Mouse (Mus musculus): ENCODE data around the gene Epb41l4b. TPM values are rescaled to one million over a fixed set of nuclear protein-coding genes. Genes with fewer than 3 reads are reported as not detected.

Gene Epb41l4b
- polyA plus RNA-seq, 1 experiment, result 37.4 TPM

DNA sequence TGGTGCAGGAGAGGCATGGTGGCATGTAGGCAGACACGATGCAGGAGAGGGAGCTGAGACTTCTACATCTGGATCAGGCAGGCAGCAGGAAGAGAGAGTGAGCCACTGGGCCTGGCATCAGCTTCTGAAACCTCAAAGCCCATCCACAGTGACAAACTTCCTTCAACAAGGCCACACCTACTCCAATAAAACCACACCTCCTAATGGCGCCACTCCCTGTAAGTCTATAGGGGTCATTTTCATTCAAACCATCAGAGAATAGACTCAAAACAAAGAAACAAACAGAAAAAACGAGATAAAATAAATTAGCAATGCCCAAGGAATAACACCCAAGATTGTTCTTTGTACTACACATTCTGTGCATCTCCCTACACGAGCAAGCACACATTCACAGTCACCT, 35.6 kb upstream of the Epb41l4b start:
- Histone ChIP-seq H3K4me1 (ENCODE audit: control insufficient read depth, insufficient read depth, low read length) (no peaks in the 10 kb centered on the region), H3K4me3 (replicated peaks; ENCODE audit: insufficient read depth, low read depth, low read length) (no peak overlapping the region), H3K27me3 (ENCODE audit: control insufficient read depth, insufficient read depth, low read length) (no peaks in the 10 kb centered on the region), H3K27ac (ENCODE audit: insufficient read depth, low read length) (no peak overlapping the region)
- 85% methylated on average over 4 of the region's 4 CpGs for WGBS
- TF ChIP-seq CTCF (IDR thresholded peaks at IDR 0.05; ENCODE audit: borderline replicate concordance, insufficient read depth, low read depth, low read length), result no peak
- no peak for TF ChIP-seq POLR2A (IDR thresholded peaks at IDR 0.05; ENCODE audit: borderline replicate concordance, insufficient read depth, low read length)
- no peak for DNase-seq

DNA sequence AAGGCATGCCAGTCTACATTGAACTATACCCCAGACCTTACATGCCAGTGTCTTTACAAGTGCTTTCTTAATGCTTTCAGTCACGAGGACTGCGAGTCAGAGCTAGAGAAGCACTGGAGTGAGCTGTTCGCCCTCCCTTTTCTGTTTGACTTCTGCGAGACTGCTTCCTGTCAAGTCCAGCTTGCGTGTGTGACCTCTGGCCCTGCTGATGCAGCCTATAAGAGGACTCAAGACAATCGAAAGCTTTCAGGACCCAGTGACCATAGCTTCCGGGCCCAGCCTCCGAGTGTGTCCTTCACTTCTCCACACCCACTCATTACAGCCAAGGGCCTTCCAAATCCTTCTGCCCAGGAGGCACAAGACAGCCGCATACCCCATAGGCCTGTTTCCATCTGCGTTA, 32.1 kb upstream of the Epb41l4b start:
- H3K27ac ChIP-seq (ENCODE audit: insufficient read depth, low read length), result no peak overlapping the region
- no peak overlapping the region for H3K4me3 ChIP-seq (replicated peaks; ENCODE audit: insufficient read depth, low read depth, low read length)
- WGBS, result 85% methylated on average over 10 of the region's 10 CpGs
- DNase-seq, result no peak
- H3K4me1 ChIP-seq (ENCODE audit: control insufficient read depth, insufficient read depth, low read length), result no peaks in the 10 kb centered on the region
- no peak for TF ChIP-seq CTCF (IDR thresholded peaks at IDR 0.05; ENCODE audit: borderline replicate concordance, insufficient read depth, low read depth, low read length)
- TF ChIP-seq POLR2A (IDR thresholded peaks at IDR 0.05; ENCODE audit: borderline replicate concordance, insufficient read depth, low read length), result no peak
- no peaks in the 10 kb centered on the region for H3K27me3 ChIP-seq (ENCODE audit: control insufficient read depth, insufficient read depth, low read length)

DNA sequence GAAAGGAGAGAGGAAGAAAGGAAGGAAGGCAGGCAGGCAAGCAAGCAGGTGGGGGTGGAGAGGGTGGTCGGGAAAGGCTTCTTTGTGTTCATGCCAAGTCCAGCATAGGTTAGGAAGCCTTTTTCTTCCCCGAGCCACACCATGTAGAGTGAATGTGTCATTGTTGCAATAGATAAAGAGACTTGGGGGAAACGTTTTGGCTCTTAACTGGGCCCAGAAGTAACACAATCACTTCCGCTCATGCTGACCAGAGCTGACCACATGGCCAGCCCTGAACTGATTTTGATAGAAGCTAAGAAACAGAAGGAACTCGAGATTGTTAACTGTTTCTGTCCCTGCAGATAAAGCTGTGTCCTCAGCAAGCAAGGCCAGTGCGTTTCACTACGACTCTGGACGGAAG, 29.6 kb upstream of the Epb41l4b start:
- WGBS, result 68% methylated on average over 8 of the region's 8 CpGs
- DNase-seq, result no peak
- Histone ChIP-seq H3K4me1 (ENCODE audit: control insufficient read depth, insufficient read depth, low read length) (no peaks in the 10 kb centered on the region), H3K27ac (ENCODE audit: insufficient read depth, low read length) (no peak overlapping the region), H3K27me3 (ENCODE audit: control insufficient read depth, insufficient read depth, low read length) (no peaks in the 10 kb centered on the region), H3K4me3 (replicated peaks; ENCODE audit: insufficient read depth, low read depth, low read length) (no peak overlapping the region)
- TF ChIP-seq POLR2A (IDR thresholded peaks at IDR 0.05; ENCODE audit: borderline replicate concordance, insufficient read depth, low read length), result no peak
- no peak for TF ChIP-seq CTCF (IDR thresholded peaks at IDR 0.05; ENCODE audit: borderline replicate concordance, insufficient read depth, low read depth, low read length)

DNA sequence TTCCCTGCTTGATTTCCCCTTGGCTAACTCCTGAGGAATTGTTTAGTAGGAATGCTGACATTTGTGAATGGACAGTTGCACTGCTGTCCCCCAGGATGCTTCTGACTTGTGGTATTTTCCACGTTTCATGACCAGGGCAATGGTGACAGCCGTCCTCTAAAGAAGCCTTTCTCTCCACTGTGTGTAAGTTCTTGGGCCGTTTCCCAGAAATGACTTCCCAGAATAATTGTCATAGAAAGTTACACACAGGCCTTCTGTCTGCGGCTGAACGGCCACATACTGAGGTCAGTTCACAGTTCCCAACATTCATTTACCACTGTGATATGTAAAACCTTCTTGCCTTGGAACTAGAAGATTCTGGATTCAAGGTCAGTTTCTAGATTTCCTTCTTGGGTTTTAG, 28.6 kb upstream of the Epb41l4b start:
- no peaks in the 10 kb centered on the region for H3K27me3 ChIP-seq (ENCODE audit: control insufficient read depth, insufficient read depth, low read length)
- 31% methylated on average over 5 of the region's 5 CpGs for WGBS
- H3K4me3 ChIP-seq (replicated peaks; ENCODE audit: insufficient read depth, low read depth, low read length), result no peak overlapping the region
- TF ChIP-seq CTCF (IDR thresholded peaks at IDR 0.05; ENCODE audit: borderline replicate concordance, insufficient read depth, low read depth, low read length) (no peak), POLR2A (IDR thresholded peaks at IDR 0.05; ENCODE audit: borderline replicate concordance, insufficient read depth, low read length) (no peak)
- H3K4me1 ChIP-seq (ENCODE audit: control insufficient read depth, insufficient read depth, low read length), result no peaks in the 10 kb centered on the region
- DNase-seq, result peak in 1 of 2 experiments; percentile 22
- H3K27ac ChIP-seq (ENCODE audit: insufficient read depth, low read length), result no peak overlapping the region; the same call in 1 of the 2 replicates

- Histone ChIP-seq H3K27me3 (ENCODE audit: control insufficient read depth, insufficient read depth, low read length) (no peaks in the 10 kb centered on the region), H3K27ac (ENCODE audit: insufficient read depth, low read length) (no peak overlapping the region), H3K4me1 (ENCODE audit: control insufficient read depth, insufficient read depth, low read length) (no peaks in the 10 kb centered on the region), H3K4me3 (replicated peaks; ENCODE audit: insufficient read depth, low read depth, low read length) (no peak overlapping the region)
- TF ChIP-seq CTCF (IDR thresholded peaks at IDR 0.05; ENCODE audit: borderline replicate concordance, insufficient read depth, low read depth, low read length) (no peak), POLR2A (IDR thresholded peaks at IDR 0.05; ENCODE audit: borderline replicate concordance, insufficient read depth, low read length) (no peak)
- WGBS, result 90% methylated on average over 3 of the region's 3 CpGs
- no peak for DNase-seq
Observed at GRCm38 (mm10) chr4:57168680-57169079, 25.4 kb upstream of the Epb41l4b start.

DNA sequence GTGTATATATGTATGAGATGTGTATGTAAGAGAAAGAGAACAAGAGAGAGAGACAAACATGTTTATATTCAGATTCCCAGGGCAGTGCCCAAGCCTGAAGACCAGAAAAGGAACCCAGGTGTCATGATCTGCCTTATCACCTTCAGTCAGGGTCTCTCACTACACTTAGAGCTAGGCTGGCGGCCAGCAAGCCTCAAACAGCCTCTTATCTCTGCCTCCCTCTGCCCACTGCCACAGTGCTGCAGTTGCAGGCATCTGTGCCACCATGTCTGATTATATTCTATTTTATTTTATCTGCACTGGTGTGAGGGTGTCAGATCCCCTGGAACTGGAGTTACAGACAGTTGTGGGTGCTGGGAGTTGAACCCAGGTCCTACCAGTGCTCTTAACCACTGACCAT, 25.0 kb upstream of the Epb41l4b start:
- no peaks in the 10 kb centered on the region for H3K4me1 ChIP-seq (ENCODE audit: control insufficient read depth, insufficient read depth, low read length)
- WGBS, result 100% methylated on average over 1 of the region's 1 CpGs
- no peak overlapping the region for H3K4me3 ChIP-seq (replicated peaks; ENCODE audit: insufficient read depth, low read depth, low read length)

GRCm38 (mm10) chr4:57166922-57167870, 24.0 kb upstream of the Epb41l4b start:
- DNase-seq, result peak in 1 of 2 experiments; percentile 30
- no peak overlapping the region for H3K27ac ChIP-seq (ENCODE audit: insufficient read depth, low read length)
- H3K27me3 ChIP-seq (ENCODE audit: control insufficient read depth, insufficient read depth, low read length), result no peaks in the 10 kb centered on the region
- TF ChIP-seq CTCF (IDR thresholded peaks at IDR 0.05; ENCODE audit: borderline replicate concordance, insufficient read depth, low read depth, low read length) (no peak), POLR2A (IDR thresholded peaks at IDR 0.05; ENCODE audit: borderline replicate concordance, insufficient read depth, low read length) (no peak)
- no peaks in the 10 kb centered on the region for H3K4me1 ChIP-seq (ENCODE audit: control insufficient read depth, insufficient read depth, low read length)
- no peak overlapping the region for H3K4me3 ChIP-seq (replicated peaks; ENCODE audit: insufficient read depth, low read depth, low read length)
- 53% methylated on average over 12 of the region's 12 CpGs for WGBS

More for the DNA sequence above, 25.0 kb upstream of the Epb41l4b start:
- no peak for DNase-seq
- H3K27me3 ChIP-seq (ENCODE audit: control insufficient read depth, insufficient read depth, low read length), result no peaks in the 10 kb centered on the region
- no peak overlapping the region for H3K27ac ChIP-seq (ENCODE audit: insufficient read depth, low read length)
- TF ChIP-seq CTCF (IDR thresholded peaks at IDR 0.05; ENCODE audit: borderline replicate concordance, insufficient read depth, low read depth, low read length), result no peak
- TF ChIP-seq POLR2A (IDR thresholded peaks at IDR 0.05; ENCODE audit: borderline replicate concordance, insufficient read depth, low read length), result no peak

DNA sequence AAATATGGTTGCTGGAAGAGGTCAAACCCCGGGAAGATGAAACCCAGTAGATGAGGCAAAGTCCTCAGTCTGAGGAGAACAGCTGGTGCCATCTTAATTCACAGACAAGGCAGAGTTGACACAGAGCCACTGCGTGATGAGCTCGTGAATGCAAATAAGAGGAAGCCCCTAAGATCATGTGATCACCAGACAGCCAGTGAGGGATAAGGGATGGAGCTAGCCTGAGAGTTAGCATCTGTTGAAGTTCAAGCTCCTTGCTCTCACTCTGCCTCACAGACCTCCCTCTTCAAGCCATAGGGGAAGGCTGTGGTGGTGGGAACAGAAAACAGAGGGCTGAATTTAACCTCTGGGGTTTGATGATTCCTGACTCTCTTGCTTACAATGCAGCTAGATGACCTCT, 22.4 kb upstream of the Epb41l4b start:
- no peak overlapping the region for H3K27ac ChIP-seq (ENCODE audit: insufficient read depth, low read length)
- no peaks in the 10 kb centered on the region for H3K4me1 ChIP-seq (ENCODE audit: control insufficient read depth, insufficient read depth, low read length)
- no peaks in the 10 kb centered on the region for H3K27me3 ChIP-seq (ENCODE audit: control insufficient read depth, insufficient read depth, low read length)
- WGBS, result 60% methylated on average over 3 of the region's 3 CpGs
- TF ChIP-seq POLR2A (IDR thresholded peaks at IDR 0.05; ENCODE audit: borderline replicate concordance, insufficient read depth, low read length) (no peak), CTCF (IDR thresholded peaks at IDR 0.05; ENCODE audit: borderline replicate concordance, insufficient read depth, low read depth, low read length) (no peak)
- H3K4me3 ChIP-seq (replicated peaks; ENCODE audit: insufficient read depth, low read depth, low read length), result no peak overlapping the region
- no peak for DNase-seq

Measured in cerebellum, adult 2 months (tissue).